Mouse (Mus musculus): Measurements from ENCODE around the gene Cfc1.

- TF ChIP-seq POLR2A (IDR thresholded peaks at IDR 0.05; ENCODE audit: borderline replicate concordance, control insufficient read depth, low read depth, low read length) (no peak), CTCF (IDR thresholded peaks at IDR 0.05; ENCODE audit: control insufficient read depth, insufficient read depth, low read length) (no peak)
Observed at GRCm38 (mm10) chr1:34568120-34568519, 32.7 kb downstream of the Cfc1 start.

Measured in bone marrow, adult 2 months (tissue).